ENCODE assay signal across 24 mouse cellular contexts in genomic region chr6:70088041-70088440, GRCm38 (mm10).
DNase-seq lines count a peak whose midpoint lies in the region; TF ChIP-seq lines count a peak whose summit lies in the region.
"Had no signal": no experiment of that assay in that cellular context is flagged by ENCODE, and none has a peak within 500 bp of the region (broad histone marks: within the 10 kb centered on the region; RNA-seq: fewer than 3 reads in every experiment).

No protein-coding gene starts in this region.

- DNase-seq in ES-CJ7 (ENCODE audit: low read depth, low spot score) (peak; percentile 74), R1 (ENCODE audit: low read depth, low spot score) (peak; percentile 83), ZHBTc4 (ENCODE audit: low read depth, low spot score) (peak; percentile 77)
- no peak for DNase-seq in right cerebral cortex, adult 18-20 months
- DNase-seq in ovary, postnatal 10 days (ENCODE audit: low spot score) = no peak
- DNase-seq in thymus, postnatal 0 days (ENCODE audit: low spot score) = no peak
- DNase-seq: adrenal gland, adult 2 months; adrenal gland, postnatal 10 days; adrenal gland, postnatal 25 days; B cell, adult 2 months; cerebellum, adult 11 months; cerebellum, adult 18-20 months; cerebellum, adult 8-10 months; cerebellum, adult 9-11 months; cerebellum, postnatal 14 days; cerebellum, postnatal 36 days had no signal

- peak overlapping the region; percentile 69 for H3K4me3 ChIP-seq in E14TG2a.4 (replicated peaks; ENCODE audit: low read length)
- H3K4me3 ChIP-seq: embryonic facial prominence, embryonic 10.5 days; embryonic facial prominence, embryonic 12.5 days; forebrain, embryonic 13.5 days; forebrain, embryonic 15.5 days had no signal

- H3K4me1 ChIP-seq in E14TG2a.4 (replicated peaks; ENCODE audit: low read depth, low read length) = no peaks in the 10 kb centered on the region
- H3K4me1 ChIP-seq: embryonic facial prominence, embryonic 10.5 days; embryonic facial prominence, embryonic 12.5 days; forebrain, embryonic 13.5 days; forebrain, embryonic 15.5 days had no signal

- H3K36me3 ChIP-seq in E14TG2a.4 (ENCODE audit: insufficient read depth, low read length) = no peaks in the 10 kb centered on the region
- H3K36me3 ChIP-seq: embryonic facial prominence, embryonic 10.5 days; embryonic facial prominence, embryonic 12.5 days; forebrain, embryonic 15.5 days; G1E had no signal

- peaks cover 10% of the 10 kb centered on the region; the same call in 1 of the 2 replicates for H3K9me3 ChIP-seq in E14TG2a.4 (ENCODE audit: low read length)
- H3K9me3 ChIP-seq: embryonic facial prominence, embryonic 10.5 days; embryonic facial prominence, embryonic 12.5 days; forebrain, embryonic 13.5 days; forebrain, embryonic 15.5 days had no signal

- H3K27me3 ChIP-seq in E14TG2a.4 (ENCODE audit: insufficient read depth, low read length) = no peaks in the 10 kb centered on the region
- H3K27me3 ChIP-seq: CH12.LX; embryonic facial prominence, embryonic 12.5 days; forebrain, embryonic 13.5 days; forebrain, embryonic 15.5 days; Patski had no signal

- TF ChIP-seq CTCF in E14TG2a.4 (conservative IDR thresholded peaks at IDR 0.05; ENCODE audit: low read length) = no peak

Comparison
In these comparisons a context has a peak if more than half of its experiments do, and no peak if none do; other contexts are left out.
1. DNase-seq: peak in ES-CJ7 (single experiment), R1 (single experiment) and ZHBTc4 (single experiment); none in right cerebral cortex, adult 18-20 months (single experiment), ovary, postnatal 10 days (single experiment) and thymus, postnatal 0 days (single experiment).